Comparison of ENCODE assay signal across 11 mouse cellular contexts in the genomic region with DNA sequence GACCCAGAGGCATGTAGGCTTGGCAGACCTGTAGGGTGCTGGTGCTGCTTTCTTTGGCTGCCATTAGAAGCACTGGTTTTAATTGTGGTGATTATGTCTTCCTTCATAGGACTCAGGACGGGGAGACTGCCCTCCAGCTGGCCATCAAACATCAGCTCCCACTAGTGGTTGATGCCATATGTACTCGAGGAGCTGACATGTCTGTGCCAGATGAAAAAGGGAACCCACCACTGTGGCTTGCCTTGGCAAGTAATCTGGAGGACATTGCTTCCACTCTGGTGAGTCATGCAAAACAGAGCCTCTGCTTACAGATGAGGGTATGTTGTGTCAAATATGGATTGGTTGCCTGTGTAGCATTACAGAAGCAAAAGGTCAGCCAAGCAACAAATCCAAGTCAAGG. TPM values are rescaled to one million over a fixed set of nuclear protein-coding genes. Genes with fewer than 3 reads are reported as not detected.
A peak's percentile ranks its signal among the peaks of the same experiment; 100 is the strongest.
DNase-seq lines count a peak whose midpoint lies in the region; TF ChIP-seq lines count a peak whose summit lies in the region.
"Had no signal": no experiment of that assay in that cellular context is flagged by ENCODE, and none has a peak within 500 bp of the region (broad histone marks: within the 10 kb centered on the region; RNA-seq: fewer than 3 reads in every experiment).

No protein-coding gene starts in this region.

- no peaks in the 10 kb centered on the region for H3K4me1 ChIP-seq in heart, adult 2 months (ENCODE audit: control insufficient read depth, insufficient read depth, low read length)
- peaks cover 0 to 11% of the 10 kb centered on the region in 2 experiments; a peak in 1 of 4 replicates for H3K4me1 ChIP-seq in CH12.LX (ENCODE audit: control insufficient read depth in 1 of 2, insufficient read depth in 2 of 2)
- H3K4me1 ChIP-seq: embryonic facial prominence, embryonic 15.5 days had no signal

- no peaks in the 10 kb centered on the region for H3K79me2 ChIP-seq in heart, adult 2 months (replicated peaks; ENCODE audit: control insufficient read depth, insufficient read depth, low read length)
- H3K79me2 ChIP-seq in CH12.LX (replicated peaks; ENCODE audit: control insufficient read depth, extremely low read depth, insufficient read depth, poor library complexity, severe bottlenecking), result no peaks in the 10 kb centered on the region

- peak; percentile 23 for TF ChIP-seq RAD21 in CH12.LX (IDR thresholded peaks at IDR 0.05; ENCODE audit: low read depth, low read length)

- no peak overlapping the region for H3K4me2 ChIP-seq in CH12.LX (ENCODE audit: insufficient read depth, low read depth, poor library complexity, severe bottlenecking)
- H3K4me2 ChIP-seq: embryonic facial prominence, embryonic 15.5 days; midbrain, embryonic 11.5 days had no signal

- peak; percentile 39 for TF ChIP-seq CTCF in heart, adult 2 months (IDR thresholded peaks at IDR 0.05)
- peak in 1 of 2 experiments; percentile 49; a peak in 2 of 4 replicates for TF ChIP-seq CTCF in CH12.LX (conservative IDR thresholded peaks at IDR 0.05 in 1 of 2, IDR thresholded peaks at IDR 0.05 in 1 of 2; ENCODE audit: low read depth in 2 of 2, low read length in 2 of 2)

- 28% methylated on average over 2 of the region's 2 CpGs for WGBS in heart, adult 2 months

- peaks cover 11% of the 10 kb centered on the region; the same call in 1 of the 2 replicates for H3K36me3 ChIP-seq in heart, adult 2 months (ENCODE audit: control insufficient read depth, insufficient read depth, low read length)
- H3K36me3 ChIP-seq in CH12.LX (replicated peaks in 1 of 2; ENCODE audit: control insufficient read depth in 1 of 2, insufficient read depth in 1 of 2, low read length in 1 of 2), result peaks cover 85 to 98% of the 10 kb centered on the region in 2 experiments

- no peak overlapping the region for H3K4me3 ChIP-seq in heart, adult 2 months
- no peak overlapping the region for H3K4me3 ChIP-seq in CH12.LX (replicated peaks in 1 of 3; ENCODE audit: low read depth in 2 of 3, low read length in 2 of 3, poor library complexity in 1 of 3)
- H3K4me3 ChIP-seq: embryonic facial prominence, embryonic 15.5 days had no signal

- no peak overlapping the region for H3K9ac ChIP-seq in heart, adult 2 months (ENCODE audit: low read depth, low read length)
- no peak overlapping the region for H3K9ac ChIP-seq in CH12.LX (ENCODE audit: insufficient read depth, low read depth)
- H3K9ac ChIP-seq: embryonic facial prominence, embryonic 15.5 days had no signal

- H3K9me3 ChIP-seq in CH12.LX (replicated peaks; ENCODE audit: low read length), result no peaks in the 10 kb centered on the region
- H3K9me3 ChIP-seq: embryonic facial prominence, embryonic 15.5 days had no signal

- DNase-seq in heart, adult 2 months, result no peak
- DNase-seq in heart, adult 9 months (ENCODE audit: low spot score in 2 of 2), result no peak
- peak; percentile 52 for DNase-seq in CH12.LX (ENCODE audit: extremely low read depth)
- DNase-seq in brain, adult 2 months (ENCODE audit: low read depth, low spot score), result peak; percentile 32
- peak; percentile 19 to 35 for DNase-seq in lung, postnatal 4 days
- DNase-seq in natural killer cell, adult 2 months (ENCODE audit: low spot score in 2 of 2), result no peak
- DNase-seq in kidney, adult 9 months, result no peak
- DNase-seq in left cerebral cortex, adult 9 months (ENCODE audit: low spot score in 2 of 2), result no peak
- DNase-seq: kidney, adult 2 months had no signal

- H3K27ac ChIP-seq in heart, adult 2 months, result no peak overlapping the region
- H3K27ac ChIP-seq in CH12.LX (ENCODE audit: insufficient read depth, low read depth), result no peak overlapping the region
- H3K27ac ChIP-seq: embryonic facial prominence, embryonic 15.5 days had no signal

- dilution Hi-C loops in CH12.LX (cut with MboI; ENCODE audit: extremely low pct_ligation_motif_present, extremely low pct_unique_long_range_greater_than_20kb, low sequenced_read_pairs), result no loop called here

- in situ Hi-C loops in CH12.LX (cut with MboI; ENCODE audit: low pct_ligation_motif_present, low pct_unique_long_range_greater_than_20kb, low sequenced_read_pairs), result no loop called here

- no peak for TF ChIP-seq POLR2A in heart, adult 2 months (IDR thresholded peaks at IDR 0.05; ENCODE audit: insufficient read depth, low read depth, low read length)
- no peak for TF ChIP-seq POLR2A in CH12.LX (IDR thresholded peaks at IDR 0.05; ENCODE audit: low read depth, low read length)

- intact Hi-C loops in heart, adult 2 months (cut with DNase I), result no loop called here

- no peak for TF ChIP-seq EP300 in heart, adult 2 months (IDR thresholded peaks at IDR 0.05; ENCODE audit: insufficient read depth, low read depth, low read length)
- no peak for TF ChIP-seq EP300 in CH12.LX (IDR thresholded peaks at IDR 0.05; ENCODE audit: low read length)

- no peaks in the 10 kb centered on the region for H3K27me3 ChIP-seq in heart, adult 2 months (ENCODE audit: control insufficient read depth, insufficient read depth, low read length)
- no peaks in the 10 kb centered on the region for H3K27me3 ChIP-seq in CH12.LX (replicated peaks)
- H3K27me3 ChIP-seq: embryonic facial prominence, embryonic 15.5 days had no signal

TF ChIP-seq in CH12.LX, 34 proteins besides CTCF, POLR2A, EP300 and RAD21:
- TF ChIP-seq ZC3H11A (IDR thresholded peaks at IDR 0.05; ENCODE audit: low read depth, low read length), result no peak
- peak; percentile 38 for TF ChIP-seq SMC3 (IDR thresholded peaks at IDR 0.05; ENCODE audit: low read depth, low read length)

RNA-seq across cellular contexts. Expression of a gene that starts 44.0 kb away (rescaled TPM):
- total RNA-seq in heart, adult 2 months (2021), result 10 to 100 TPM; 19.6 to 23.1 TPM
- 10.7 and 16.7 TPM in 2 replicates for polyA plus RNA-seq in heart, adult 2 months (2012; rRNA removed)
- total RNA-seq in CH12.LX (2012; rRNA removed), result 3.9 and 4.6 TPM in 2 replicates
- 3.2 and 3.9 TPM in 2 replicates for total RNA-seq in CH12.LX (2014; rRNA removed)
- 2.4 and 2.8 TPM in 2 replicates for polyA plus RNA-seq in CH12.LX (2012; ENCODE audit: insufficient read length, low read depth)

RNA-seq across cellular contexts. Expression of a gene that starts 44.1 kb away (rescaled TPM):
- total RNA-seq in heart, adult 2 months (2021), result 10 to 100 TPM; 17.4 to 17.5 TPM
- 14.1 and 18.6 TPM in 2 replicates for polyA plus RNA-seq in heart, adult 2 months (2012; rRNA removed)
- total RNA-seq in CH12.LX (2012; rRNA removed) (16.8 and 17.4 TPM in 2 replicates), CH12.LX (2014; rRNA removed) (9.4 and 10.5 TPM in 2 replicates)
- 17.1 and 20.8 TPM in 2 replicates for polyA plus RNA-seq in CH12.LX (2012; ENCODE audit: insufficient read length, low read depth)

Comparison
In these comparisons a context has a peak if more than half of its experiments do, and no peak if none do; other contexts are left out.
1. DNase-seq: peak in CH12.LX (single experiment), brain, adult 2 months (single experiment) and lung, postnatal 4 days (2 of 2); none in heart, adult 2 months (0 of 2), heart, adult 9 months (0 of 2), natural killer cell, adult 2 months (0 of 2), kidney, adult 9 months (single experiment) and left cerebral cortex, adult 9 months (0 of 2).